Mouse (Mus musculus): ENCODE data around the gene Ube2s. TPM values are rescaled to one million over a fixed set of nuclear protein-coding genes. Genes with fewer than 3 reads are reported as not detected.
A peak's percentile ranks its signal among the peaks of the same experiment; 100 is the strongest.
"Not testable (repeated sequence)": the region's sequence is repeated elsewhere in the genome, so short reads cannot be mapped to it uniquely, and the experiment has no call there.

Ube2s gene
- 204 and 212 TPM in 2 replicates for polyA plus RNA-seq (2015; fragmentation: Nextera tagmentation; extraction: Ambion mirVana)

- H3K27me3 ChIP-seq (ENCODE audit: control insufficient read depth, insufficient read depth, low read length) = no peaks in the 10 kb centered on the region
- peak within 1 kb of the TSS; percentile 97 for H3K27ac ChIP-seq (ENCODE audit: low read length)
- WGBS = under 1% methylated on average over 60 of the region's 62 CpGs
- no peaks in the 10 kb centered on the region for H3K9me3 ChIP-seq (replicated peaks; ENCODE audit: control insufficient read depth, low read length)
- ATAC-seq (ENCODE audit: insufficient read depth, low FRiP score) = peak; percentile 99
- peaks cover 16% of the 10 kb centered on the region for H3K4me1 ChIP-seq (ENCODE audit: control insufficient read depth, insufficient read depth, low read length)
- peak within 1 kb of the TSS; percentile 99 for H3K9ac ChIP-seq (ENCODE audit: low read length)
- peaks cover 6% of the 10 kb centered on the region; the same call in 1 of the 2 replicates for H3K36me3 ChIP-seq (ENCODE audit: control insufficient read depth, insufficient read depth, low read length)
- H3K4me2 ChIP-seq (ENCODE audit: low read depth, low read length) = peak within 1 kb of the TSS; percentile 74
- peak within 1 kb of the TSS; percentile 98 for H3K4me3 ChIP-seq (replicated peaks; ENCODE audit: low read length)
These were observed at the start of gene Ube2s for GRCm38 (mm10) chr7:4812303-4813104. Gene Ube2s (minus strand): TSS chr7:4812590.

- H3K36me3 ChIP-seq (ENCODE audit: control insufficient read depth, insufficient read depth, low read length); H3K9ac ChIP-seq (ENCODE audit: low read length); H3K4me2 ChIP-seq (ENCODE audit: low read depth, low read length); H3K27ac ChIP-seq (ENCODE audit: low read length); H3K27me3 ChIP-seq (ENCODE audit: control insufficient read depth, insufficient read depth, low read length); H3K4me1 ChIP-seq (ENCODE audit: control insufficient read depth, insufficient read depth, low read length); ATAC-seq (ENCODE audit: insufficient read depth, low FRiP score); H3K4me3 ChIP-seq (replicated peaks; ENCODE audit: low read length); H3K9me3 ChIP-seq (replicated peaks; ENCODE audit: control insufficient read depth, low read length): not testable (repeated sequence)
- WGBS = 68% methylated on average over 3 of the region's 3 CpGs
These were observed 48.5 kb upstream of the Ube2s start for GRCm38 (mm10) chr7:4860926-4861325.

- H3K27ac ChIP-seq (ENCODE audit: low read length) = peak overlapping the region; percentile 72; the same call in 1 of the 2 replicates
- H3K9me3 ChIP-seq (replicated peaks; ENCODE audit: control insufficient read depth, low read length) = no peaks in the 10 kb centered on the region
- peak; percentile 35 for ATAC-seq (ENCODE audit: insufficient read depth, low FRiP score)
- no peaks in the 10 kb centered on the region for H3K36me3 ChIP-seq (ENCODE audit: control insufficient read depth, insufficient read depth, low read length)
- H3K9ac ChIP-seq (ENCODE audit: low read length) = no peak overlapping the region
- no peaks in the 10 kb centered on the region for H3K4me1 ChIP-seq (ENCODE audit: control insufficient read depth, insufficient read depth, low read length)
- no peak overlapping the region for H3K4me2 ChIP-seq (ENCODE audit: low read depth, low read length)
- no peaks in the 10 kb centered on the region for H3K27me3 ChIP-seq (ENCODE audit: control insufficient read depth, insufficient read depth, low read length)
- WGBS = 31% methylated on average over 12 of the region's 12 CpGs
- H3K4me3 ChIP-seq (replicated peaks; ENCODE audit: low read length) = no peak overlapping the region
These were observed 47.1 kb upstream of the Ube2s start for GRCm38 (mm10) chr7:4859418-4859978.

GRCm38 (mm10) chr7:4857321-4857720 lies 44.9 kb upstream of the Ube2s start:
- H3K36me3 ChIP-seq (ENCODE audit: control insufficient read depth, insufficient read depth, low read length) = no peaks in the 10 kb centered on the region
- no peak overlapping the region for H3K4me2 ChIP-seq (ENCODE audit: low read depth, low read length)
- H3K27me3 ChIP-seq (ENCODE audit: control insufficient read depth, insufficient read depth, low read length) = no peaks in the 10 kb centered on the region
- H3K4me3 ChIP-seq (replicated peaks; ENCODE audit: low read length) = no peak overlapping the region
- no peaks in the 10 kb centered on the region for H3K9me3 ChIP-seq (replicated peaks; ENCODE audit: control insufficient read depth, low read length)
- no peak for ATAC-seq (ENCODE audit: insufficient read depth, low FRiP score)
- H3K27ac ChIP-seq (ENCODE audit: low read length) = no peak overlapping the region
- no peaks in the 10 kb centered on the region for H3K4me1 ChIP-seq (ENCODE audit: control insufficient read depth, insufficient read depth, low read length)
- 66% methylated on average over 7 of the region's 7 CpGs for WGBS
- H3K9ac ChIP-seq (ENCODE audit: low read length) = no peak overlapping the region

- H3K9ac ChIP-seq (ENCODE audit: low read length) = no peak overlapping the region
- no peaks in the 10 kb centered on the region for H3K9me3 ChIP-seq (replicated peaks; ENCODE audit: control insufficient read depth, low read length)
- no peaks in the 10 kb centered on the region for H3K27me3 ChIP-seq (ENCODE audit: control insufficient read depth, insufficient read depth, low read length)
- H3K4me3 ChIP-seq (replicated peaks; ENCODE audit: low read length) = no peak overlapping the region
- no peaks in the 10 kb centered on the region for H3K4me1 ChIP-seq (ENCODE audit: control insufficient read depth, insufficient read depth, low read length)
- no peak overlapping the region for H3K27ac ChIP-seq (ENCODE audit: low read length)
- H3K4me2 ChIP-seq (ENCODE audit: low read depth, low read length) = no peak overlapping the region
- WGBS = 87% methylated on average over 9 of the region's 9 CpGs
- no peaks in the 10 kb centered on the region for H3K36me3 ChIP-seq (ENCODE audit: control insufficient read depth, insufficient read depth, low read length)
- ATAC-seq (ENCODE audit: insufficient read depth, low FRiP score) = no peak
These were observed 44.1 kb upstream of the Ube2s start for GRCm38 (mm10) chr7:4856508-4856907.

- WGBS = 78% methylated on average over 3 of the region's 3 CpGs
- Histone ChIP-seq H3K9ac (ENCODE audit: low read length) (no peak overlapping the region), H3K36me3 (ENCODE audit: control insufficient read depth, insufficient read depth, low read length) (no peaks in the 10 kb centered on the region), H3K4me3 (replicated peaks; ENCODE audit: low read length) (no peak overlapping the region), H3K27ac (ENCODE audit: low read length) (no peak overlapping the region), H3K27me3 (ENCODE audit: control insufficient read depth, insufficient read depth, low read length) (no peaks in the 10 kb centered on the region), H3K4me1 (ENCODE audit: control insufficient read depth, insufficient read depth, low read length) (no peaks in the 10 kb centered on the region), H3K4me2 (ENCODE audit: low read depth, low read length) (no peak overlapping the region), H3K9me3 (replicated peaks; ENCODE audit: control insufficient read depth, low read length) (no peaks in the 10 kb centered on the region)
- ATAC-seq (ENCODE audit: insufficient read depth, low FRiP score) = no peak
These were observed 41.2 kb upstream of the Ube2s start for GRCm38 (mm10) chr7:4853613-4854012.

GRCm38 (mm10) chr7:4851315-4851688 lies 38.9 kb upstream of the Ube2s start:
- no peak for ATAC-seq (ENCODE audit: insufficient read depth, low FRiP score)
- Histone ChIP-seq H3K4me1 (ENCODE audit: control insufficient read depth, insufficient read depth, low read length) (no peaks in the 10 kb centered on the region), H3K9me3 (replicated peaks; ENCODE audit: control insufficient read depth, low read length) (no peaks in the 10 kb centered on the region), H3K4me2 (ENCODE audit: low read depth, low read length) (no peak overlapping the region), H3K4me3 (replicated peaks; ENCODE audit: low read length) (no peak overlapping the region), H3K9ac (ENCODE audit: low read length) (no peak overlapping the region), H3K27me3 (ENCODE audit: control insufficient read depth, insufficient read depth, low read length) (no peaks in the 10 kb centered on the region), H3K36me3 (ENCODE audit: control insufficient read depth, insufficient read depth, low read length) (no peaks in the 10 kb centered on the region), H3K27ac (ENCODE audit: low read length) (no peak overlapping the region)
- whole genome bisulfite sequencing = 73% methylated on average over 8 of the region's 8 CpGs

GRCm38 (mm10) chr7:4850621-4851314 lies 38.4 kb upstream of the Ube2s start:
- no peaks in the 10 kb centered on the region for H3K36me3 ChIP-seq (ENCODE audit: control insufficient read depth, insufficient read depth, low read length)
- H3K27ac ChIP-seq (ENCODE audit: low read length) = no peak overlapping the region
- WGBS = 74% methylated on average over 11 of the region's 11 CpGs
- H3K9ac ChIP-seq (ENCODE audit: low read length) = no peak overlapping the region
- no peak overlapping the region for H3K4me2 ChIP-seq (ENCODE audit: low read depth, low read length)
- no peaks in the 10 kb centered on the region for H3K4me1 ChIP-seq (ENCODE audit: control insufficient read depth, insufficient read depth, low read length)
- H3K27me3 ChIP-seq (ENCODE audit: control insufficient read depth, insufficient read depth, low read length) = no peaks in the 10 kb centered on the region
- H3K4me3 ChIP-seq (replicated peaks; ENCODE audit: low read length) = no peak overlapping the region
- H3K9me3 ChIP-seq (replicated peaks; ENCODE audit: control insufficient read depth, low read length) = no peaks in the 10 kb centered on the region
- ATAC-seq (ENCODE audit: insufficient read depth, low FRiP score) = no peak

- Histone ChIP-seq H3K4me1 (ENCODE audit: control insufficient read depth, insufficient read depth, low read length) (peaks cover 4% of the 10 kb centered on the region), H3K36me3 (ENCODE audit: control insufficient read depth, insufficient read depth, low read length) (no peaks in the 10 kb centered on the region), H3K27me3 (ENCODE audit: control insufficient read depth, insufficient read depth, low read length) (peaks cover 7% of the 10 kb centered on the region; the same call in 1 of the 2 replicates), H3K9ac (ENCODE audit: low read length) (no peak overlapping the region), H3K4me2 (ENCODE audit: low read depth, low read length) (no peak overlapping the region), H3K27ac (ENCODE audit: low read length) (no peak overlapping the region), H3K9me3 (replicated peaks; ENCODE audit: control insufficient read depth, low read length) (no peaks in the 10 kb centered on the region), H3K4me3 (replicated peaks; ENCODE audit: low read length) (no peak overlapping the region)
- ATAC-seq (ENCODE audit: insufficient read depth, low FRiP score) = no peak
- WGBS = 52% methylated on average over 9 of the region's 9 CpGs
These were observed 37.0 kb upstream of the Ube2s start for GRCm38 (mm10) chr7:4849372-4849771.
